Mouse (Mus musculus) embryonic facial prominence, embryonic 13.5 days (tissue): Measurements from ENCODE around the gene 1700020N15Rik. TPM values are rescaled to one million over a fixed set of nuclear protein-coding genes. Genes with fewer than 3 reads are reported as not detected.
"Not testable (repeated sequence)": the region's sequence is repeated elsewhere in the genome, so short reads cannot be mapped to it uniquely, and the experiment has no call there.

Experiments used
- ATAC-seq: fragments of 200-750 bp; cut with Nextera tagmentation; 2 replicates; pipeline ENCODE4 v1.8.0; 2017; ENCODE audit warnings: low read depth; ENCODE audit not compliant: insufficient number of reproducible peaks, insufficient read depth, low FRiP score, low TSS enrichment
- H3K27ac ChIP-seq: fragments of 300-500 bp; sonication (generic); 2 replicates; pipeline ENCODE4 v1.5.1; 2015; ENCODE audit warnings: moderate library complexity, mild to moderate bottlenecking, inconsistent platforms
- H3K27me3 ChIP-seq: fragments of 300-500 bp; sonication (generic); 2 replicates; pipeline ENCODE4 v1.6.1; 2015; ENCODE audit warnings: mild to moderate bottlenecking, inconsistent platforms
- H3K36me3 ChIP-seq: fragments of 300-500 bp; sonication (generic); 2 replicates; pipeline ENCODE4 v1.6.1; 2015; ENCODE audit warnings: mild to moderate bottlenecking, inconsistent platforms
- H3K4me1 ChIP-seq: fragments of 300-500 bp; sonication (generic); 2 replicates; pipeline ENCODE4 v1.6.1; 2015; ENCODE audit warnings: inconsistent platforms
- H3K4me2 ChIP-seq: fragments of 300-500 bp; sonication (generic); 2 replicates; pipeline ENCODE4 v1.6.1; 2015; ENCODE audit warnings: moderate library complexity, mild to moderate bottlenecking, inconsistent platforms
- H3K4me3 ChIP-seq: fragments of 300-500 bp; sonication (generic); 2 replicates; pipeline ENCODE4 v1.5.1; 2015; ENCODE audit warnings: mild to moderate bottlenecking, inconsistent platforms
- H3K9ac ChIP-seq: fragments of 300-500 bp; sonication (generic); 2 replicates; pipeline ENCODE4 v1.6.1; 2015; ENCODE audit warnings: mild to moderate bottlenecking, inconsistent platforms
- H3K9me3 ChIP-seq: fragments of 300-500 bp; sonication (generic); 2 replicates; pipeline ENCODE4 v1.6.1; 2016; ENCODE audit warnings: inconsistent platforms
- WGBS: fragments of 180-500 bp; shearing (Covaris S2); methylation state at CpG from one replicate; pipeline ENCODE4 v1.1.7; 2015; ENCODE audit warnings: mixed read lengths; 5-methylcytosine and 5-hydroxymethylcytosine counted together
- polyA plus RNA-seq: library from polyadenylated mRNA; unstranded; fragments of >200 nt; fragmentation: Nextera tagmentation; extraction: Ambion mirVana; gene quantifications from 2 replicates; pipeline ENCODE4 v1.2.1, GENCODE M21; 2015

Gene 1700020N15Rik
- not detected in 2 replicates for polyA plus RNA-seq

DNA sequence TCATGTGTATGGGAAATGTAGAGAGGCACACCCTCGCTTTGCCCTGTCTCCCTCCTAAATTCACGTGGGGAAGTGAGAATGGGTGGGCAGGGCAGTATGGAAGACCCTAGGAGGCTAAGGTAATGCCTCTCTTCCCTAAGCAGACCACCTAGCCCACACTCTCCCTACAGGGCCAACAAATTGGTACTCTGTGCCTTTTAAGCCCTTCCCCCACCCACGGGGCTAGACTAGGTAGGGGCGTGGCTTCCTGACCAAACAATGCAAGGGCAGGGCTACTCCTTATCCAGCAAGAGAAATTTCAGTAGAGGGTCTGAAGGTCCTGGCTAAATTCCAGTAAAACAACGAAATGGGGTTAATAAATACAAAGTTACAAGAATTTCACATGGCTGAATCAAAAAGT is at the start of gene 1700020N15Rik:
TSS of gene 1700020N15Rik (plus strand) at position 301 of the 400 bp plus-strand sequence.
- not testable (repeated sequence) for H3K9me3 ChIP-seq, H3K36me3 ChIP-seq, H3K4me1 ChIP-seq, H3K4me3 ChIP-seq, H3K27me3 ChIP-seq, H3K4me2 ChIP-seq, ATAC-seq, H3K9ac ChIP-seq, H3K27ac ChIP-seq
- WGBS: 79% methylated on average over 5 of the region's 5 CpGs

DNA sequence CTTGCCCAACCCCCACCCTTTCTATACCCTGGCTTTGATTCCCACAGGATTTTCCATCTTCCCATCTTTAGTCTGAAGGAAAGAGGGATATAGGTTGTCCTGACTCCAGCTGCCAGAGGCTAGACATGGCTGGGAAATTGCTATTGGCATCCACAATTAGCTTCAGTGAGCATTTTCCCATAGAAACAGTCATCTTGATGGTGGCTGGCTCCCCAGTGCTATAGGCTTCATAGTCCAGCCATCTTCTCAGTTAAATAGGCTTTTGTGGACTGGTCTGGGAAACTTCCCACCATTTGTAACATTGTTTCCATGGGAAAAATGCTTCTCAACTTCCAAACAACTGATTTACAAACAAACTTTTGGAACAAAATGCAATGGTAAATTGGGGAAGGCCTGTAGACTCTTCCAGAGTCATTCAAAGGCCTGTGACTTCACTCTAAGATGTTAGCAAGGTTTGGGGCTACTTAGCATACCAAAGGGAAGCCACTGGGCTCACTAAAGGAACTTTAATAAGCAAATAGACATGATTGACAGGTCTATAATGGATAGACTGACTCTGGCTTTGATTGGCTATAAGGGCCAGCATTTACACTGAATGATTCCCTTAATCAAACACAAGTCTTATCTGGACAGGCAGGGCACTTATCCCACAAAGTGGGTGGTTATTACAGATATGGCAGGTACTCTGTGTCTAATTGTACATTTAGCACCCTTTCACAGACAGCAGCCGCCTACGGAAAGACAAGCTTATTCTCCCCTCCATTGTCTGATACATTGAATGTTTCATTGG is 31.9 kb downstream of the 1700020N15Rik start:
- H3K27ac ChIP-seq: no peak overlapping the region
- ATAC-seq: no peak
- H3K4me3 ChIP-seq: no peak overlapping the region
- H3K9me3 ChIP-seq: no peaks in the 10 kb centered on the region
- no peak overlapping the region for H3K4me2 ChIP-seq
- no peaks in the 10 kb centered on the region for H3K27me3 ChIP-seq
- no peaks in the 10 kb centered on the region for H3K4me1 ChIP-seq
- 87% methylated on average over 2 of the region's 2 CpGs for WGBS
- no peaks in the 10 kb centered on the region for H3K36me3 ChIP-seq
- no peak overlapping the region for H3K9ac ChIP-seq
